Mouse (Mus musculus): Measurements from ENCODE around the gene Brinp2. TPM values are rescaled to one million over a fixed set of nuclear protein-coding genes. Genes with fewer than 3 reads are reported as not detected.

Gene Brinp2
- polyA plus RNA-seq (2012; rRNA removed), result 3.0 and 3.6 TPM in 2 replicates

DNA sequence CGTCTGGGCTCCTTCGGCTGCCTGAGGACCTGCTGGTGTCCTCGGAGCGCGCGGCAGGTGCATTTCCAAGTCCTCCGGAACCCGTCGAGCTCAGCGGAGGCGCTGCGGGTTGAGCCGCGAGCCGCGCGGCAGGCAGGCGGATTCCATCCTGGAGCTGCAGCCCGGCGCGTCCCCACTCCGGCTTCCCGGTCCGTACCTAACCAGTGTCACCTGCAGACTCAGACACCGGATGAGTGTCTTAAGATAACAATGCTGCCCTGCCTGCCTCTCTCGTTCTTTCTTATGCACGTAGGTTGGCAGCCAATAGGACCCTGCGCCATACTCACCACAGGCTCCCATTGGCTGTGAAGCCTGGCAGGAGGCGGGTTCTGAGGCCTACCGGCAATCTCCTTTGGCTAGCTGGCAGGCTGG lies at the start of gene Brinp2:
Brinp2 (minus strand) TSS at position 276 of the 411 bp plus-strand sequence.

GRCm38 (mm10) chr1:158361964-158362291 lies 5.8 kb upstream of the Brinp2 start, which contains the start of gene Astn1:
Astn1 (plus strand) TSS chr1:158362273.

Other genes starting within 250 kb of the Brinp2 start
- 15.7 and 17.2 TPM in 2 replicates for gene Astn1, start 5.9 kb upstream of the Brinp2 start, polyA plus RNA-seq (2012; rRNA removed)